Comparison of ENCODE assay signal across 16 mouse cellular contexts in the genomic region with DNA sequence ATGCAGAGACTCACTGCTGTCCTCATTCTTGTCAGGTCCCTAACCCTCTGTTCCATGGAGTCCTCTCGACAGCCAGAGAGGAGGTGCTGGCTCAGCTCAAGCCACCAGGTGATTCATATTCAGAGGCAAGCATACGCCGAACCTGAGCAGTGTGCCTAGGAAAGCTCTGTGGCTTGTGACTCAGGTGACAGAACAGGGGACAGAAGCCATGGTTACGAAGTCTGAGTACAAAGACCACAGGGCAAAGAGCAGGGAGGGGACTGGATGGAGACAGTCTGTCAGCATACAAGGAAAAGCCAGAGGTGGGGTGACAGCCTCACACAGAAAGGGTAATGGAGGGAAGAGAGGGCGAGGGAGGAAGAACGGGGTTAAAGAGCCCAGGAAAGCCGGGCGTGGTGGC.
"Had no signal": no experiment of that assay in that cellular context is flagged by ENCODE, and none has a peak within 500 bp of the region (broad histone marks: within the 10 kb centered on the region; RNA-seq: fewer than 3 reads in every experiment).

No protein-coding gene starts in this region.

- H3K9ac ChIP-seq: limb, embryonic 13.5 days; lung, embryonic 14.5 days; midbrain, embryonic 12.5 days had no signal

- H3K4me2 ChIP-seq: limb, embryonic 13.5 days; liver, embryonic 11.5 days; lung, embryonic 14.5 days; midbrain, embryonic 12.5 days had no signal

- H3K4me3 ChIP-seq: limb, embryonic 13.5 days; midbrain, embryonic 12.5 days had no signal

- ATAC-seq: inflammation-experienced regulatory T-cells, adult 6 months; midbrain, embryonic 16.5 days had no signal

- H3K27me3 ChIP-seq: limb, embryonic 13.5 days had no signal

- H3K36me3 ChIP-seq: limb, embryonic 13.5 days; midbrain, embryonic 12.5 days had no signal

- DNase-seq: kidney, adult 9 months; kidney, postnatal 25 days; layer of hippocampus, adult 9-11 months; left cerebral cortex, postnatal 4 days; lung, embryonic 14.5 days; lung, postnatal 10 days; lung, postnatal 4 days; right cerebral cortex, adult 18-20 months; right cerebral cortex, postnatal 25 days; thymus, adult 18-20 months; thymus, postnatal 14 days had no signal

- H3K27ac ChIP-seq: limb, embryonic 13.5 days; midbrain, embryonic 12.5 days had no signal

- H3K9me3 ChIP-seq: limb, embryonic 13.5 days; midbrain, embryonic 12.5 days had no signal
